Mouse (Mus musculus) liver, embryonic 14.5 days (tissue): ENCODE measurements around the gene Ncoa7.

Experiments
- CTCF ChIP-seq: IDR thresholded peaks from 2 replicates; pipeline ENCODE4 v1.5.1; 2016; ENCODE audit warnings: antibody characterized with exemption, low read depth, control low read depth
- EP300 ChIP-seq: IDR thresholded peaks from 2 replicates; pipeline ENCODE4 v1.6.1; 2016; ENCODE audit warnings: antibody characterized with exemption, low read depth

GRCm38 (mm10) chr10:30749807-30750206, 53.3 kb downstream of the Ncoa7 start:
- TF ChIP-seq EP300 (peak; percentile 97), CTCF (no peak)
